Mouse (Mus musculus) testis, adult 2 months (tissue): ENCODE results near the gene Guf1. TPM values are rescaled to one million over a fixed set of nuclear protein-coding genes. Genes with fewer than 3 reads are reported as not detected.
A peak's percentile ranks its signal among the peaks of the same experiment; 100 is the strongest.

Source experiments
- H3K27ac ChIP-seq: fragments of 200-500 bp; 2 replicates; pipeline ENCODE4 v1.5.1; 2012; ENCODE audit warnings: low read depth, low read length; ENCODE audit not compliant: control insufficient read depth, insufficient read depth
- H3K27me3 ChIP-seq: fragments of 200-500 bp; 2 replicates; pipeline ENCODE4 v1.6.1; 2012; ENCODE audit warnings: mild to moderate bottlenecking, low read length, moderate library complexity; ENCODE audit not compliant: control insufficient read depth, insufficient read depth
- H3K36me3 ChIP-seq: fragments of 200-500 bp; 2 replicates; pipeline ENCODE4 v1.6.1; 2012; ENCODE audit warnings: mild to moderate bottlenecking, low read length; ENCODE audit not compliant: control insufficient read depth, insufficient read depth
- H3K4me1 ChIP-seq: fragments of 200-500 bp; 2 replicates; pipeline ENCODE4 v1.6.1; 2012; ENCODE audit warnings: low read length; ENCODE audit not compliant: control insufficient read depth, insufficient read depth
- H3K4me3 ChIP-seq: fragments of 200-500 bp; 2 replicates; pipeline ENCODE4 v1.5.1; 2012; ENCODE audit warnings: low read depth, mild to moderate bottlenecking, low read length, moderate library complexity, mixed read lengths; ENCODE audit not compliant: control insufficient read depth
- CTCF ChIP-seq: fragments of 200-500 bp; IDR thresholded peaks from 2 replicates; pipeline ENCODE4 v1.5.1; 2012; ENCODE audit warnings: low read depth, mild to moderate bottlenecking, inconsistent platforms, low read length, moderate library complexity; ENCODE audit not compliant: control insufficient read depth, insufficient read depth, insufficient replicate concordance
- POLR2A ChIP-seq: fragments of 200-500 bp; IDR thresholded peaks from 2 replicates; pipeline ENCODE4 v1.6.1; 2012; ENCODE audit warnings: low read depth, mild to moderate bottlenecking, inconsistent platforms, low read length, moderate library complexity; ENCODE audit not compliant: control insufficient read depth
- polyA plus RNA-seq: library from polyadenylated mRNA; depleted of rRNA; stranded (reverse); fragments of >200 nt; gene quantifications from 2 replicates; pipeline ENCODE4 v1.2.3, GENCODE M21; 2012; rRNA removed

Gene Guf1
- polyA plus RNA-seq, 1 experiment: 2.6 TPM

GRCm38 (mm10) chr5:69541680-69542079 lies 15.0 kb upstream of the Guf1 start:
- H3K4me1 ChIP-seq: no peaks in the 10 kb centered on the region
- H3K4me3 ChIP-seq: no peak overlapping the region
- TF ChIP-seq POLR2A: no peak
- TF ChIP-seq CTCF: no peak
- H3K36me3 ChIP-seq: no peaks in the 10 kb centered on the region
- no peaks in the 10 kb centered on the region for H3K27me3 ChIP-seq
- no peak overlapping the region for H3K27ac ChIP-seq

GRCm38 (mm10) chr5:69542489-69542888 lies 14.2 kb upstream of the Guf1 start, which contains the start of gene Yipf7:
Yipf7 (minus strand) TSS chr5:69542648.
- H3K36me3 ChIP-seq: no peaks in the 10 kb centered on the region
- H3K27me3 ChIP-seq: no peaks in the 10 kb centered on the region
- no peak within 1 kb of the TSS for H3K27ac ChIP-seq
- H3K4me3 ChIP-seq: no peak within 1 kb of the TSS
- no peak for TF ChIP-seq CTCF
- TF ChIP-seq POLR2A: no peak
- H3K4me1 ChIP-seq: no peaks in the 10 kb centered on the region

GRCm38 (mm10) chr5:69557404-69557935 lies 747 bp downstream of the Guf1 start:
- no peaks in the 10 kb centered on the region for H3K27me3 ChIP-seq
- TF ChIP-seq POLR2A (no peak), CTCF (no peak)
- no peak overlapping the region for H3K27ac ChIP-seq
- H3K36me3 ChIP-seq: no peaks in the 10 kb centered on the region
- peaks cover 8% of the 10 kb centered on the region for H3K4me1 ChIP-seq
- H3K4me3 ChIP-seq: peak overlapping the region; percentile 98

- TF ChIP-seq POLR2A: peak; percentile 93
- TF ChIP-seq CTCF: no peak
- H3K36me3 ChIP-seq: no peaks in the 10 kb centered on the region
- H3K4me3 ChIP-seq: peak within 1 kb of the TSS; percentile 98
- no peaks in the 10 kb centered on the region; the same call in 1 of the 2 replicates for H3K4me1 ChIP-seq
- no peaks in the 10 kb centered on the region for H3K27me3 ChIP-seq
- peak within 1 kb of the TSS; percentile 84 for H3K27ac ChIP-seq
Measured at GRCm38 (mm10) chr5:69591640-69592461, 35.1 kb downstream of the Guf1 start, which contains the start of gene Gnpda2. Gnpda2 (minus strand) TSS chr5:69592340.

- Histone ChIP-seq H3K4me1 (no peaks in the 10 kb centered on the region), H3K27me3 (no peaks in the 10 kb centered on the region), H3K36me3 (no peaks in the 10 kb centered on the region), H3K4me3 (no peak overlapping the region), H3K27ac (no peak overlapping the region)
- TF ChIP-seq POLR2A (no peak), CTCF (no peak)
Measured at GRCm38 (mm10) chr5:69601027-69601426, 44.3 kb downstream of the Guf1 start.

- H3K4me3 ChIP-seq: no peak overlapping the region
- TF ChIP-seq CTCF (no peak), POLR2A (no peak)
- no peaks in the 10 kb centered on the region for H3K36me3 ChIP-seq
Measured at GRCm38 (mm10) chr5:69613209-69613796, 56.6 kb downstream of the Guf1 start.

GRCm38 (mm10) chr5:69620899-69621298 lies 64.2 kb downstream of the Guf1 start:
- Histone ChIP-seq H3K4me1 (no peaks in the 10 kb centered on the region), H3K27ac (no peak overlapping the region), H3K27me3 (no peaks in the 10 kb centered on the region), H3K36me3 (no peaks in the 10 kb centered on the region), H3K4me3 (no peak overlapping the region)
- TF ChIP-seq POLR2A (no peak), CTCF (no peak)

More at GRCm38 (mm10) chr5:69613209-69613796, 56.6 kb downstream of the Guf1 start:
- Histone ChIP-seq H3K4me1 (no peaks in the 10 kb centered on the region), H3K27me3 (no peaks in the 10 kb centered on the region), H3K27ac (no peak overlapping the region)

Other genes with a start within 250 kb of the Guf1 start
- gene Kctd8, start 215.2 kb upstream of the Guf1 start, polyA plus RNA-seq: not detected in 2 replicates
- gene Yipf7, start 14.3 kb upstream of the Guf1 start, polyA plus RNA-seq: 1.6 and 1.8 TPM in 2 replicates
- 36.6 and 37.3 TPM in 2 replicates for gene Gnpda2, start 35.4 kb downstream of the Guf1 start, polyA plus RNA-seq